Mouse (Mus musculus) E14TG2a.4 (cell line): ENCODE data around the gene Notch2.

Experiments used
- CTCF ChIP-seq: conservative IDR thresholded peaks from 2 replicates; pipeline ENCODE4 v1.5.1; 2014; ENCODE audit warnings: low read length
- POU5F1 ChIP-seq: IDR thresholded peaks from 2 replicates; pipeline ENCODE4 v1.6.1; 2014; ENCODE audit warnings: low read length, borderline replicate concordance

- TF ChIP-seq CTCF (no peak), POU5F1 (no peak)
Measured at GRCm38 (mm10) chr3:98044768-98045368, 31.5 kb downstream of the Notch2 start.
